Mouse (Mus musculus): Measurements from ENCODE around the gene Tspan33. TPM values are rescaled to one million over a fixed set of nuclear protein-coding genes. Genes with fewer than 3 reads are reported as not detected.
A peak's percentile ranks its signal among the peaks of the same experiment; 100 is the strongest.

Tspan33 gene
- total RNA-seq, 2 experiments from 2014 or later = 3.1 to 5.1 TPM

DNA sequence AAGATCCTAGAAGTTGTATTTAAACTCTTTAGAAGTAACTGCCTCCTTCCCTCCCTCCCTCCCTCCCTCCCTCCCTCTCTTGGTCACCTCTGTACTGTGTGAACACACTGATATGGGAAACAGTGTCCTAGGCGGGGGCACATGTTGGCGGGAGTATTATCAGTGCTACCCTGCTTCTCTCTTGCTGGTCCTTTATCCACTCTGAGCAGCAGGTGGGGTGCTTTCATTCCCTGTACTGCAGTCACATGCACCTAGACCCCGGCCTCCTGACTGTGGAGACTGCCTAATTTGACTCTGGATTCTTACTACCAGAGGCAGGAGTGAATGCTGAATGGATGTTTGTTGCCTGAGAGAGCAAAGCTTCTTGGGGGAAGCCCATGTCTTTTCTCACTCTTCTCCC lies 3.5 kb downstream of the Tspan33 start:
- DNase-seq = no peak

DNA sequence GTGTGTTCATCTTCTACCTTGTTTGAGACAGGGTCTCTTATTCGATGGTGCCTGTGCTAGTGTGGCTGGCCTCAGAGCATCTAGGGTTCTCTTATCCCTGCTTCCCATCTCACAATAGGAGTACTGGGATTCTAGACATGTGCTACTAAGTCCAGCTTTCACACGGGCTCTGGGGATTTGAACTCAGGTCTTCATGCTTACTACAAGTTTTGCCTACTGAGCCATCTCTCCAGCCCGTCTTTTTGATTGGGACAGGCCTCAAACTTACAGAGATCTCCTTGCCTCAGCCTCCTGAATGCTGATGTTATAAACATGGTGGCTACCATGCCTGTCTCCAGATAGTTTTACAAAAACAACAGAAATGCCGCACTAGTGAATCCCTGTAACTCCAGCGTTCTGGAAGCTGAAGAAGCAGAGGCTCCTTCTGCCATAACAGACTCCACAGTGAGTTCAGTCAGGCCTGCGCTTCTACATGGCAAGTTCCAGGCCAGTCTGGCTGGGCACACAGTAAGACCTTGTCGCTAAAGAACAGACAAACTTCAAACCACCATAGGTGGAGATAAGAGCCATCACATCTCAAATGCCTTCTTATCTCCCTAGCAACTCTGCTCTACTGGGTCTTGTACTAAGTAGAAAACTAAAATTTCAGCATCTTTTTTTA lies 5.2 kb downstream of the Tspan33 start:
- DNase-seq = no peak

DNA sequence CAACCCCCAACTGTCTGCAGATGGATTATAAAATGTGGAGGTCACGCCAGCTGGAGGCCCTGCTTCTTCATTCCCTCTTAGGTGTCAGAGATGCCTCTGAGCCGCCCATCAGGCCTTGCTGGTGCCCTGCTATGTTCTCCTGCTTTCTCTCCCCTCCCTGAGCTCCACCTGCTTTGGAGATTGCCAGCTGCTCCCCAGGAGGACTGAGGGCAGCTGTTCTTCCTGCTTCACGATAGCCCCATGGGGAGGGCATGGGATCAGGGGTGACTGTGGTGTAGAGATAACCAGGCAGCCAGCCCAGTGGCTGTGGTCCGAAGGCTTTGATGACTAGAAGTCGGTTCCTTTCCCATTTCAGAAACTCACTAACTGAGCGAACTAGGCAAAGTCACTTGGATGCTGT lies 7.0 kb downstream of the Tspan33 start:
- DNase-seq = no peak

DNA sequence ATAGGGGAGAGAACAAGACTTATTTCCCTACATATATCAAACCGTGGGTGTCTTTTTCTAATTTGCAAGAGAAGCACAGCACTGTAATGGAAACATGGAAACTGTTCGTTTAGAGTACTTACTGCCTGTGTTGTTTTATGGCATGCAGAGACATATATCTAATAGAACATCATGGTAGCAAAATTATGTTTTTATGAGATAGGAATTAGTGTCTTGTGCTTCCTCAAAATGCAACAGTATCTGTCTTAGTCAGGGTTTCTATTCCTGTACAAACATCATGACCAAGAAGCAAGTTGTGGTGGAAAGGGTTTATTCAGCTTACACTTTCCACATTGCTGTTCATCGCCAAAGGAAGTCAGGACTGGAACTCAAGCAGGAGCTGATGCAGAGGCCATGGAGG lies 8.1 kb downstream of the Tspan33 start:
- DNase-seq = no peak

DNA sequence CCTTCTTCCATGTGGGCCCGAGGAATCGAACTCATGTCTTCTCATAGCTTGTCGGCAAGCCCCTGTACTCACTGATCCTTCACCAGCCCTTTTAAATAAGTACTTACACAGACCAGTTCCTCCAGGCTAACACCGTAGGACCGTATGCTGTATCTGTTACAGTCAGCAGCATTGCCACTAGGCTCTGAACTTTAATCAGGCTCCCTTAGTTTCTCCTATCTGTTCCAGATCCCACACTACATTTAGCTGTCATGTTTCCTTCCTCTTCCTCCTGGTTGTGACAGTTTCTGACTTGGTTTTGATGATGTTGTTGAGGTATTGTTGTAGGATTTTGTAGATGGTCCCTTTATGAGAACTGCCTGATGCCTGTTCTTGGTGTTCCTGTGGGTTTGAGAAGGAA lies 10.1 kb downstream of the Tspan33 start:
- DNase-seq = no peak

DNA sequence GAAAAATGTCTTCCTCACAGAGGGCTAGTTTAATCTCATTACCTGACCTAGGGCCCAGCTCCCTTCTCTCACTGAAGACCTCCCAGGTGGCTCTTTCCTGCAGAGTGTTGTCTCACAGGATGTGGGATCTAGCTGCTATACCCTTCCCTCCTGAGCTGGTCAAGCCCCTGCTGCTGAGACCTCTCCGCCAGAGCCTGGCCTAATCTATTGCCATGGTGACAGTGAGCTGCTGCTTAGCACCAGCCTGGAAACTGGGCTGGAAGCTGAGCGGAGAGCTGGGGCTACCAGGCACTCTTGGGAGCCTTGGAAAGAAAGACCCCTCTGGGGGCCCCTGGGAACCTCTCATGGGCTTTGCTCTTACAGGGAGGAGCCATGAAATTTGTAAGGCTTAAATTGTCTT lies 13.9 kb downstream of the Tspan33 start:
- no peak for DNase-seq

DNA sequence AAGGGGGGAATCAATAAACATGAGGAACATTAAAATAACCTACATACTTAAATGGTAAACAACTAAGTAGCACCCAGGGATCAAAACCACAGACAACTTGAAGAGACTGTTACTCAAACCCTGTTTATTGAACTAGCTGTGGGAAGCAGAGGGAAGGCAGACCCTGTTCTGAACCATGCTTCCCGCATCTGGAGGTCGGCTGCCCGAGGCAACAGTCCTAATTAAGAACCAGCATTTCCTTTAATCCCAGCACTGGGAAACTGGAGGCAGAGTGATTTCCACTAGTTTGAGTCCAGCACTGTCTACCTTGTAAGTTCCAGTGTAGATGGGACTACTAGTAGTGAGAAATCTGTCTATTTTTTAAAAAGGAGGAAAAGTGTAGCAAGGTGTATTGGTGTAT lies 17.3 kb downstream of the Tspan33 start:
- DNase-seq = no peak

DNA sequence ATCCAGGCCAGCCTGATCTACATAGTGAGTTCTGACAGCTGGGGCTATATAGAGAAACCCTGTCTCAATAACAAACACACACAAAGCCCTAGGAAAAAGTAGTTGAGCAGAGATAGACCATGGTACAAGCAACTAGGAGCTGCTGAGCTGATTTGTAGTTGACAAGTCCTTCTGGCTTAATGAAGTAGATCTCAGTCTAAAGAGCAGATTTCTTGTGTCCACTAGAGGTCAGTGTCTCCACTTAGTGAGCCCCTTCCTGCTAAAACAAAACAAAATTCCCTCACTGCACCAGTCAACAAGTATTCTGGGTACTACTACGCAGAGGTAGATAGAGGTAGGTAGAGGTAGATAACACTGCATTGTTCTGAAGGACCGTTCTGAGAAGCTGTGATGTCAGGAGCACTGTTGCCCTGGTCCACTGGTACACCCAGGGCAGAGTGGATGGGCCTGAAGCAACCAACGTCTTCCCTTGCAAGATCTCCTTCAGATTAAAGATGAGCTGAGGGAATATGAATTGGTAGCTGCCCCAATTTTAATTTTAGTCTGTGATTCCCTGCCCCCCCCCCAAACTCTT lies 18.1 kb downstream of the Tspan33 start:
- no peak for DNase-seq

DNA sequence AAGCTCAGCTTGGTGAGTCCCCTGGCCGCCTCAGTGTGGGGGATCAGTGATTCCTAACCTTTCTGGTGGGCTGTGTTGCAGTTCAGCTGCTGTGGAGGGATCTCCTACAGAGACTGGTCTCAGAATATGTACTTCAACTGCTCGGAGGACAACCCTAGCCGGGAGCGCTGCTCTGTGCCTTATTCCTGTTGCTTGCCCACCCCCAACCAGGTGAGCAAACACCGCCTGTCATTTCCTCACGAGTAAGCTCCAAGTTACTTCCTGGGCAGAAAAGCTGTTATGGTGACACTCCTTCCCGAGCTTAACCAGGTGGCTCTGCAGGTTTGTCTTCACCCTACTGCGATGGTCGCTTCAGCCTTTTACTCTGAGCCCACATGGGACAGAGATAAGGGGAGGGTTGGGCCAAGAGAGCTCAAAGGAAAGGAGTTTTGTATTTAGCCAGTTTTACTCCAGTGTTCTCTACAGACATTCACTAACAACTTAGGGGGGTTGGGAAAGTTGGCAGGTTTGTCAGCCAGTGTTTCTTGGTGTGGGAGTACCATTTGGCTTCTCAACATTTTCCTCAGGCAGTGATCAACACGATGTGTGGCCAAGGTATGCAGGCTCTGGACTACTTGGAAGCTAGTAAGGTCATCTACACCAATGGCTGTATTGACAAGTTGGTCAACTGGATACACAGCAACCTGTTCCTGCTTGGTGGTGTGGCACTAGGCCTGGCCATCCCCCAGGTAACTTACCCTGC lies 22.8 kb downstream of the Tspan33 start:
- DNase-seq = no peak

DNA sequence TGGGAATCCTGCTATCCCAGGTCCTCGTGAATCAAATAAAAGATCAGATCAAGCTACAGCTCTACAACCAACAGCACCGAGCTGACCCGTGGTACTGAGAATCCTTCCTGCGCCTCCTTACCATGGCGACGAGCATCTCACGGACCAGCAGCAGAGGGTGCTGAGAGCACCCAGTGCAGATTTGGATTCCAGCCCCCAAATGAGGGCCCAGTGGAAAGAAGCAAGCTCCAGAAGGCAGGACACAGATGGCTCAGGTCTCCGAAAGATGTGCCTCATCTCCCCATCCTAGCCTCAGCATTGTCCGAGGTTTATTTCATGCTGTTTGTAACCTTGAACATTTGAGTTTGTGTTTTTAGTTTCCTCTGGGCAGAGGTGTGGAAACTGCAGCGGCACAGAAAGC lies 23.5 kb downstream of the Tspan33 start:
- no peak for DNase-seq

DNA sequence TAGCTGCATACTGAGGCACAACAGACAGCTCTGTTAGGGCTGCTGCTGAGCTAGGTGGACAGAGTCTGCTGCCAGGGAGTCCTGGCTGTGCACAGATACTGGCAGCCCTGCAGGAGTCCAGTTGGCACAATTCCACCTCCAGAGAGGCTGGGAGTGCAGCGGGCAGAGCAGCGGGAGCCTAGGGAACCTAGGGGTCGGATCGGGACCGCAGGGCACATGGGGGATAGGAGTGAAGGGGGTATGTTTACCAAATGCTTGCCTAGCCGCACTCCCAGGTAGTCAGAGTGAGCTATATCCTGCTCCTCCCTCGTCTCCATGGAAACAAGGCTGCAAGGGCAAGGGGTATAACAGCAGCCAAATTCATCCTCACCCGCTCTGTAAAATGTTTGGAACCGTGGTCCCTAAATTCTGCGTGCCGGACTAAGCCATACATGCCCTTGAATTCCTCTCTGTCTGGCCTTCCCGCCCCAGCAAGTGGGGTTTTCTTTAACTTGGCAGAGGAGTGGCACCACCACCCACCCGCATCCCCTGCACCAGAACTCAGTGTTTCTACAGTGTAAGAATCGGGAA lies 24.0 kb downstream of the Tspan33 start:
- DNase-seq = peak; percentile 37

DNA sequence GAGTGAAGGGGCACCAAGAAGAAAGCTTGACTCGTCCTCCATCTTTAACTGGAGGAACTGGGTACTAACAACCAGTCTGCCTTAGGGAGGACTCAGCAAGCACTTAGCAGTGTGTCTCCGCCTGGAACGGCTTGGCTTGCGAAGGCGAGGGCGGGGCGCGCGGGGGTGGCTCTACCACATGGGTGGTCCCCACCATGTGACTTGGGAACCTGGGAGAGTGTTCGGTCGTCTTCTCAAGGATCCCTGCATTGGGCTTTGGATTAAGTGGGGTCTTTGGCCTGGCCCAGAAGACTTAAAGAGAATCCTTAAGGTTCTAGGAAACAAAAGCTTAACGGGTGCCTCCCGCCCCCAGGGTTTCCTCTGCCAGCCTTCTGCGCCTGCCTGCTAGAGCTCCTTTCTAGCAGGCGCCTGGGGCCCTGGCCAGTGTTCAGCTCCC lies 24.9 kb downstream of the Tspan33 start:
- DNase-seq = peak; percentile 66

DNA sequence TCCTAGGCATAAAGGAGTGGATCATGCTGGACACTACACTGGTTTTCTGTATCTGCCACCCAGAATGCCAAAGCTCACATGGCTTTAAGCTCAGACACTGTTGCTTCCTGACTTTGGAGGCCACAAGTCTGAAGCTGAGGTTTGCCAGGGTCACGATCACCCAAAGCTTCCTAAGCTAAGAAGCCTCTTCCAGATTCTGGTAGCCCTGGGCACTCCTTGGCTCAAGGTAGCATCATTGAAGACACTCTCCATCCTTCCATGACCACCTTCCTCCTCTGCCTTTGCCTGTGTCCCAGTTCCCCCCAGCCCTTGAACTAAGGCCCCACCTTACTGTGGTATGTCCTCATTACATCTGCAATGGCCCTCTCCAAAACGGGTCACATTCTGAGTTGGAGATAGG lies 27.9 kb downstream of the Tspan33 start:
- no peak for DNase-seq

DNA sequence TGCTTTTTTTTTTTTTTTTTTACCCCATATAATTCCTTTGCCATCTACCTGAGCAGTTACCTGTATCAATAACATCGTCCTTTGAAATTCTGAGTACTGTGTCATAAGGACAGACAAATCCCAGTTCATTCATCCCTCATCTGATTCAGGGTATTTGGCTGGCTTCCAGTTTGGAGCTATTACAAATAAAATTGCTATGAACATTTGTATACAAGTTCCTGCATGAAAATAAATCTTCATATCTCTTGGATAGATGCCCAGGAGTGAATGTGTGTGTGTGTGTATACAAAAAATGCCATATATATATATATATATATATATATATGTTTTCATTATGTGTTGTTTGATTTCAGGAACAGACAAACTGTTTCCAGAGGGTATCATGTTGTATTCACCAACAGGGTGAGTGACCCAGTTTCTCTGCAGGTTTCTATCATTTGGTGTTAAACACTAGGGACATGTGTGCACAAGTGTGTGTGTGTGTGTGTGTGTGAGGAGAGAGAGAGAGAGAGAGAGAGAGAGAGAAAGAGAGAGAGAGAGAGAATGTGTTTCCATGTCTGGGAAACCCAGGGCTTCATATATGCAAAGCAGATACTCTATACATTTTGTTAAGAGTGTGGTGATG lies 32.7 kb downstream of the Tspan33 start:
- DNase-seq = no peak

DNA sequence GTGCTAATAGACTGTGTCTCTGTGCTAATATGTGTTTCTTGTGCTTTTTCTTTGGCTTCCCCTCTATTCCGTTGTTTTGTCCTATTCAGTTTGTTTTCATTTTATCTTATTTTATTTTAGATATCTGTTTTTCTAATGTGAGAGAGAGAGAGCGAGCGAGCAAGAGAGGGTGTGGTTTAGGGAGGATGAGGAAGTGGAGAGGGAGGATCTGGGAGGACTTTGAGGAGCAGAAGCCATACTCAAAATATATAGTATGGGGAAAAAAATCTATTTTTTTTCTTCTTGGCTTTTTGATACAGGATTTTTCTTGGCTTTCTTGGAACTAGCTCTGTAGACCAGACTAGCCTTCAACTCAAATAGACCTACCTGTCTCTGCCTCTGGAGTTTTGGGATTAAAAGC lies 34.0 kb downstream of the Tspan33 start:
- no peak for DNase-seq

DNA sequence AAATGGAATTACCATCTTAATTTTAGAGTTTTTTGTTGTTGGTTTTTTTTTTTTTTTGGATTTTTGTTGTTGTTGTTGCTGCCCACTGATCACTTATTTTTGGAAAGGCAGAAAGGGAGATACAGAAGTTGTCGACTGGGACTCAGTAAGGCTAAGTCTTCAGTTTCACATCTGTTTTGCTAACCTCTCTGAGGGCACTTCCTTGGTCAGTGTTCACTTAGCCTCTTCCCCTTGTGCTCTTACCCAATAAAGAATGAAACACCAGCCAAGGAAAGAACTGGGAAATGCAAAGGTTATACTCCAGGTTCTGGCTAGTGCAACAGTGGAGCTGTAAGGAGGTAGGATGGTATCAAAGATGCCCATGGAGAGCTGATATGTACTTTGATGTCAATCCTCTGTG lies 35.5 kb downstream of the Tspan33 start:
- DNase-seq = no peak

DNA sequence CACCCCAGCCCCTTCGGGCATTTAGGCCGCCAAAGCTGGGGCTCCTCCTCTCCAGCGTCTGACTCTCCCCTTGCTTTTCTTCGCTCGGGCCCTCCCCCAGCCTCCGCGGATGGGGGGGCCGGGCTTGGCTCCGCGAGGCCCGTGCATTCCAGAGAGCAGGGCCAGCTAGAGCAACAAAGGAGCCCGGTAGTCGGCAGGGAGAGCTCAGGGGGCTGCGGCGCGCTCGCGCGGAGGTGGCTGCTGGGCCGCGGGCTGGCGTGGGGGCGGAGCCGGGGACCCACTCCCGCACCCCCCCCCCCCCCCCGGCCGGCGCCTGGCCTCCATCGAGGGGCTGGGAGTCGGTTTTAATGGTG lies 41.3 kb downstream of the Tspan33 start, which contains the start of gene Smo:
TSS of gene Smo (plus strand) at position 168 of the 353 bp plus-strand sequence.
- peak; percentile 78 for DNase-seq

DNA sequence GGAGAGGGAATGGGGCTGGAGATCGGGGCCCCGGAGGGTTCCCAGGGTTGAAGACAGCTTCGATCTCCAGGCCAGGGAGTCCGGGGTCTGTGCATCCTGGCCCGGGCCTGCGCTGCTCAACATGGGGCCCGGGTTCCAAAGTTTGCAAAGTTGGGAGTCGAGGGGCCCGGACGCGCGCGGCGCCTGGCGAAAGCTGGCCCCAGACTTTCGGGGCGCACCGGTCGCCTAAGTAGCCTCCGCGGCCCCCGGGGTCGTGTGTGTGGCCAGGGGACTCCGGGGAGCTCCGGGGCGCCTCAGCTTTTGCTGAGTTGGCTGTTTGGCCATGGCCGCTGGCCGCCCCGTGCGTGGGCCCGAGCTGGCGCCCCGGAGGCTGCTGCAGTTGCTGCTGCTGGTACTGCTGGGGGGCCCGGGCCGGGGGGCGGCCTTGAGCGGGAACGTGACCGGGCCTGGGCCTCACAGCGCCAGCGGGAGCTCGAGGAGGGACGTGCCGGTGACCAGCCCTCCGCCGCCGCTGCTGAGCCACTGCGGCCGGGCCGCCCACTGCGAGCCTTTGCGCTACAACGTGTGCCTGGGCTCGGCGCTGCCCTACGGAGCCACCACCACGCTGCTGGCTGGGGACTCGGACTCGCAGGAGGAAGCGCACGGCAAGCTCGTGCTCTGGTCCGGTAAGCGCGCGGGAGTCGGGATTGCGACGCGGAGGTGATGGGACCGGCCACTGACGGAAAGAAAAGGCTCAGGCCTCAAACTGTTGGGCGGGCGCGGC lies 41.8 kb downstream of the Tspan33 start:
- DNase-seq = peak; percentile 73

DNA sequence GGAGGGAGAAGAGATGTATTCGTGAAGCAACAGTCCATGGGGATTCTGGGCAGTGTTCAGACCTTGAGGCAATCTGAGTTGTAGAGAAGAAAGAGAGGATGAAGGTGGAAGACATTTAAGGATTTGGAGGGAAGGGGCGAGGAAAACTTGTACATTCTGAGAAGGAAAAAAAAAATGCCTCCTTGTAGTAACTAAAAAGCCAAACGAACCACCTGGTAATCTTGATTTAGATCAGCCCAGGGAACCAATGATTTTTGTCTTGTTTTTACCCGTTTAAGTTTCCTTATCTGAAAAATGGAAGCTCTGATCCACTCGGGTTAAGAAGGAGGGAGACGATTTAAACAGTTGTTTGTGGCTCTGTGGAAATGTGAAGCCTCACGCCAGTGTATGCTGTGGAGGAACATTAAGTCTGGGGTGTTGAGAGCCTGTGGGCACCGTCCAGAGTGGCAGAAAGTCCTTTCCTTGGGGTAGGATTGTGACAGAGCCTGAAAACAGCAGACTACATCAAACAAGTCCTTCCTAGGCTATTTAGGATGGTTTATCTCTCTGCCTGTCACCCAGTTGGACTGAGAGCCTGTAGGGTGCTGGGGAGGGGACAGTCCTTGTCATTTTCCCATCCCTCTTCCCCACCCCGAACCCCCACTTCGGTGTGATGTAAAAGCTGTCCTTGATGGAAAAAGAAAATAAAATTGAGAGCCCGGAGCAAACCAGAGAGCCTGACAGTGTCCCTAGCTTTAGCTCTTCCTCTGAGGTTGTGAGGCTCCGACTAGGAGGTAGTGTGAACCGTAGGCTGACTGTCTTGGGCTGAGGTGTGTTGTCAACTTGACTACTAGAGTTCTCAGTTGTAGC lies 42.8 kb downstream of the Tspan33 start:
- DNase-seq = no peak

DNA sequence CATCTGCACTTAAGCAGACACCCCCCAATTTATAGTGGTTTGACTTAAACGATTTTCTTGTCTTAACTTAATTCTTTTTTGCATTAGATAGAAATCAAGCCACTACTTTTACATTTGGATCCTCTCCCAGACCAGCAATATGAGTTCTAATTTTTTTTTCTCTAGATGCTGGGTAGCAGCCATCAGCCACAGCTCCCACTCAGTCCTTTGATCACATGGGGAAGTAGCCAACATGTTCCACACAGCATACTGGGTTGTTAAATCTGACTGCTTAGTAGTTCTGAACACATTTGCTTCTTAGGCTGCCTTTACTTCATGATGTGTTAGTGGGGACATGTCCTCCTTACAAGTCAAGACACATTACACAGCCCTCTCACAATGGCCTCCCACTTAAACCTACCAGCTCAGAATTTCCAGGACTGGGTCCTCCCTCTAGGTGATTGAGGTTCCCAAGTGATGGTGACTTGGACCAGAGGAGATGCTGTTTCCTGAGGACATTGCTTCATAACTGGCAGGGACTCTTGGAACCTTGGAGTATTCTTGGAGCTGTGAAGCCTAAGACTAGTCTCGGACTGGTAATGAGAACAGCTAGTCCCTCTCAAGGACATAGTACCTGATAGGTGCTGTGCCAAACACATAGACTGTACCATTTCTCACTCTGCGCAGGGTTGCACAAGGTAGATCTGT lies 57.6 kb downstream of the Tspan33 start:
- DNase-seq = no peak

DNA sequence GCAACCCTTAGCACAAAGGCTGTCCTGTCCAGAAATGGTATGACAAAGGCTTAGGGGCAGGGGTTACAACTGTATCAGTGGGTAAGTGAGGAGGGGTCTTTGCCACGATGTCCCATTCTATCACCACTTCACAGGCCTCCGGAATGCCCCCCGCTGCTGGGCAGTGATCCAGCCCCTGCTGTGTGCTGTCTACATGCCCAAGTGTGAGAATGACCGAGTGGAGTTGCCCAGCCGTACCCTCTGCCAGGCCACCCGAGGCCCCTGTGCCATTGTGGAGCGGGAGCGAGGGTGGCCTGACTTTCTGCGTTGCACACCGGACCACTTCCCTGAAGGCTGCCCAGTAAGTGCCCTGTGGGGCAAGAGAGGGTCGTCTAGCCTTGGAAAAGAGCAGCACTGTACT lies 59.3 kb downstream of the Tspan33 start:
- no peak for DNase-seq

Measured in gastrocnemius, postnatal 10 days (tissue).